Mouse (Mus musculus) telencephalon, adult 2 months (tissue): ENCODE data around the gene Trmt13.
"Not testable (repeated sequence)": the region's sequence is repeated elsewhere in the genome, so short reads cannot be mapped to it uniquely, and the experiment has no call there.

Experiments
- DNase-seq: peaks from one replicate; pipeline ENCODE4 v3.0.0-alpha.2; 2011; ENCODE audit warnings: low read depth, low spot score

Gene Trmt13

GRCm38 (mm10) chr3:116614295-116614892, at the start of gene Trmt13:
TSS of gene Trmt13 (minus strand) at chr3:116614587.
- peak; percentile 35 for DNase-seq

- peak; percentile 88 for DNase-seq
Measured at GRCm38 (mm10) chr3:116662463-116662863, 48.1 kb upstream of the Trmt13 start, which contains the start of gene Mfsd14a. TSS of gene Mfsd14a (minus strand) at chr3:116662677.

- no peak for DNase-seq
Measured at GRCm38 (mm10) chr3:116661870-116662414, 47.6 kb upstream of the Trmt13 start.

GRCm38 (mm10) chr3:116661288-116661869, 47.0 kb upstream of the Trmt13 start:
- DNase-seq = no peak

- DNase-seq = no peak
Measured at GRCm38 (mm10) chr3:116659856-116660430, 45.6 kb upstream of the Trmt13 start.

- no peak for DNase-seq
Measured at GRCm38 (mm10) chr3:116658928-116659565, 44.7 kb upstream of the Trmt13 start.

GRCm38 (mm10) chr3:116656184-116656965, 42.0 kb upstream of the Trmt13 start:
- DNase-seq = no peak

GRCm38 (mm10) chr3:116654051-116654450, 39.7 kb upstream of the Trmt13 start:
- not testable (repeated sequence) for DNase-seq

GRCm38 (mm10) chr3:116653278-116653945, 39.0 kb upstream of the Trmt13 start:
- no peak for DNase-seq

- peak; percentile 33 for DNase-seq
Measured at GRCm38 (mm10) chr3:116652033-116652446, 37.7 kb upstream of the Trmt13 start.

- DNase-seq = no peak
Measured at GRCm38 (mm10) chr3:116650698-116651097, 36.3 kb upstream of the Trmt13 start.

GRCm38 (mm10) chr3:116648805-116649204, 34.4 kb upstream of the Trmt13 start:
- no peak for DNase-seq

GRCm38 (mm10) chr3:116646387-116646786, 32.0 kb upstream of the Trmt13 start:
- DNase-seq = no peak

GRCm38 (mm10) chr3:116642373-116642772, 28.0 kb upstream of the Trmt13 start:
- no peak for DNase-seq

GRCm38 (mm10) chr3:116641811-116642371, 27.5 kb upstream of the Trmt13 start:
- no peak for DNase-seq

GRCm38 (mm10) chr3:116640024-116640423, 25.6 kb upstream of the Trmt13 start:
- DNase-seq = no peak

- no peak for DNase-seq
Measured at GRCm38 (mm10) chr3:116638572-116638971, 24.2 kb upstream of the Trmt13 start.

GRCm38 (mm10) chr3:116637693-116638476, 23.5 kb upstream of the Trmt13 start:
- DNase-seq = no peak

GRCm38 (mm10) chr3:116635799-116636198, 21.4 kb upstream of the Trmt13 start:
- DNase-seq = no peak

GRCm38 (mm10) chr3:116634853-116635252, 20.5 kb upstream of the Trmt13 start:
- no peak for DNase-seq
